Mouse (Mus musculus): ENCODE data around the gene Spag4. TPM values are rescaled to one million over a fixed set of nuclear protein-coding genes. Genes with fewer than 3 reads are reported as not detected.

The Spag4 gene
- polyA plus RNA-seq, 1 experiment = 6.9 TPM

DNA sequence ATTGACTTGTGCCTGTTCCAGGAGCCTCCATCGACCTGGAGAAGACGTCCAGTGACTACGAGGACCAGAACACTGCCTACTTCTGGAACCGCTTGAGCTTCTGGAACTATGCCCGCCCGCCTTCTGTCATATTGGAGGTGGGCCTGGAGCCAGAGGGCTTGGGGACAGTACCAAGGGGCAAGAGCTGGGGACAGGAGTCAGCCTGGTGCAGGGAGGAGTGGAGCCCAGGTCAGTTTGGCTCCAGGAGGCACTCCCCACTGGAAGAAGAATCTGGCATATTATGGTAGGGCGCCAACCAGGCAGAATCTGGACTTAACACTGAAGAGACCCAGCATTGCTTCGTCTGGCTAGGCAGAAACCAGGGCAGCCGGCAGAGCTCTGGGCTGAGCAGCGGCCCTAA lies 2.9 kb downstream of the Spag4 start:
- Histone ChIP-seq H3K27ac (ENCODE audit: insufficient read depth, low read length) (no peak overlapping the region), H3K4me3 (ENCODE audit: insufficient read depth, low read length) (no peak overlapping the region), H3K4me1 (ENCODE audit: control insufficient read depth, insufficient read depth, low read length) (no peaks in the 10 kb centered on the region)
- TF ChIP-seq POLR2A (IDR thresholded peaks at IDR 0.05; ENCODE audit: extremely low read depth, insufficient read depth, low read length) (no peak), CTCF (IDR thresholded peaks at IDR 0.05; ENCODE audit: extremely low read depth, insufficient read depth, low read length) (no peak)

- Histone ChIP-seq H3K27ac (ENCODE audit: insufficient read depth, low read length) (no peak overlapping the region), H3K4me3 (ENCODE audit: insufficient read depth, low read length) (no peak overlapping the region), H3K4me1 (ENCODE audit: control insufficient read depth, insufficient read depth, low read length) (no peaks in the 10 kb centered on the region)
- no peak for TF ChIP-seq CTCF (IDR thresholded peaks at IDR 0.05; ENCODE audit: extremely low read depth, insufficient read depth, low read length)
- TF ChIP-seq POLR2A (IDR thresholded peaks at IDR 0.05; ENCODE audit: extremely low read depth, insufficient read depth, low read length) = no peak
Observed at GRCm38 (mm10) chr2:156071236-156071635, 6.3 kb downstream of the Spag4 start.

GRCm38 (mm10) chr2:156073725-156074124 lies 8.8 kb downstream of the Spag4 start:
- no peak for TF ChIP-seq POLR2A (IDR thresholded peaks at IDR 0.05; ENCODE audit: extremely low read depth, insufficient read depth, low read length)
- TF ChIP-seq CTCF (IDR thresholded peaks at IDR 0.05; ENCODE audit: extremely low read depth, insufficient read depth, low read length) = no peak
- Histone ChIP-seq H3K4me1 (ENCODE audit: control insufficient read depth, insufficient read depth, low read length) (no peaks in the 10 kb centered on the region), H3K27ac (ENCODE audit: insufficient read depth, low read length) (no peak overlapping the region), H3K4me3 (ENCODE audit: insufficient read depth, low read length) (no peak overlapping the region)

GRCm38 (mm10) chr2:156077461-156077860 lies 12.5 kb downstream of the Spag4 start:
- no peak overlapping the region for H3K27ac ChIP-seq (ENCODE audit: insufficient read depth, low read length)
- TF ChIP-seq CTCF (IDR thresholded peaks at IDR 0.05; ENCODE audit: extremely low read depth, insufficient read depth, low read length) (no peak), POLR2A (IDR thresholded peaks at IDR 0.05; ENCODE audit: extremely low read depth, insufficient read depth, low read length) (no peak)
- H3K4me3 ChIP-seq (ENCODE audit: insufficient read depth, low read length) = no peak overlapping the region

GRCm38 (mm10) chr2:156078421-156079182 lies 13.6 kb downstream of the Spag4 start:
- H3K27ac ChIP-seq (ENCODE audit: insufficient read depth, low read length) = no peak overlapping the region
- no peak overlapping the region for H3K4me3 ChIP-seq (ENCODE audit: insufficient read depth, low read length)
- TF ChIP-seq POLR2A (IDR thresholded peaks at IDR 0.05; ENCODE audit: extremely low read depth, insufficient read depth, low read length) = no peak
- TF ChIP-seq CTCF (IDR thresholded peaks at IDR 0.05; ENCODE audit: extremely low read depth, insufficient read depth, low read length) = no peak
- H3K4me1 ChIP-seq (ENCODE audit: control insufficient read depth, insufficient read depth, low read length) = peaks cover 14% of the 10 kb centered on the region

More at GRCm38 (mm10) chr2:156077461-156077860, 12.5 kb downstream of the Spag4 start:
- peaks cover 14% of the 10 kb centered on the region for H3K4me1 ChIP-seq (ENCODE audit: control insufficient read depth, insufficient read depth, low read length)

DNA sequence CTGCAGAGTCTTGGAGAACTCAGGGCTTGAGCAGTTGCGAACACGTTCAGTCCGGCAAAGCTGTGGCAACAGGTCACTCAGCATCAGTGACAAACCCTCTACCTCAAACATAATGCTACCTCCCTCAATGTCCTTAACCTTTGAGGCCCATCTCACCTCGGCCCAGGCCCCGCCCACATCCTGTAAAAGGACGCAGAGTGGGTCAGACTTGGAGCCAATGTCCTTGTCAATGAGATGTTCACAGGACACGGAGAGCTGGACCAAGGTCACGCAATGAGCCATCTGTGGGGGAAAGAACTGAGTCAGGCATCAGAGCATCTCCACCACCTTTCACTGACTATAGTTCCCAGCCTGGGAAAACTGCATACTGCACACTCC lies 14.2 kb downstream of the Spag4 start:
- Histone ChIP-seq H3K4me3 (ENCODE audit: insufficient read depth, low read length) (no peak overlapping the region), H3K27ac (ENCODE audit: insufficient read depth, low read length) (no peak overlapping the region), H3K4me1 (ENCODE audit: control insufficient read depth, insufficient read depth, low read length) (peaks cover 14% of the 10 kb centered on the region)
- TF ChIP-seq POLR2A (IDR thresholded peaks at IDR 0.05; ENCODE audit: extremely low read depth, insufficient read depth, low read length) (no peak), CTCF (IDR thresholded peaks at IDR 0.05; ENCODE audit: extremely low read depth, insufficient read depth, low read length) (no peak)

DNA sequence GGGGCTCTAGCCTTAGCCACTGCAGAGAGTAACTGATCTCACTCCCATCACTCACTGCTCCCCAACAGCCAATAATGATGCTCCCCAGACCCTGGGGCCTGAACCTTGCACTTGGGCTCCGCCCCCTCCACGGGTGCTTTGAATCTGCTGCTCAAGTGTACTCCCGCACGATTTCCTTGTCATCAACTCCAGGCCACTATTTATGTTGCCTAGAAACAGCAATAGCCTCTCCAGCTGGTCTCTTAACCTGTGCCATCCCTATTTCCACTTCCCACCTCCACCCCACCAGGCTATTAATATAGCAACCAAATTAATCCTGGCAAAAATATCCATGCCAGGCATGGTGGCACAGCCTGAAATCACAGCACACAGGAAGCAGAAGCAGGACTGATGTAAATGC lies 14.7 kb downstream of the Spag4 start:
- Histone ChIP-seq H3K27ac (ENCODE audit: insufficient read depth, low read length) (no peak overlapping the region), H3K4me3 (ENCODE audit: insufficient read depth, low read length) (no peak overlapping the region), H3K4me1 (ENCODE audit: control insufficient read depth, insufficient read depth, low read length) (peaks cover 14% of the 10 kb centered on the region)
- no peak for TF ChIP-seq POLR2A (IDR thresholded peaks at IDR 0.05; ENCODE audit: extremely low read depth, insufficient read depth, low read length)
- TF ChIP-seq CTCF (IDR thresholded peaks at IDR 0.05; ENCODE audit: extremely low read depth, insufficient read depth, low read length) = no peak

- no peak overlapping the region for H3K4me3 ChIP-seq (ENCODE audit: insufficient read depth, low read length)
- H3K27ac ChIP-seq (ENCODE audit: insufficient read depth, low read length) = no peak overlapping the region
- peaks cover 15% of the 10 kb centered on the region for H3K4me1 ChIP-seq (ENCODE audit: control insufficient read depth, insufficient read depth, low read length)
- TF ChIP-seq POLR2A (IDR thresholded peaks at IDR 0.05; ENCODE audit: extremely low read depth, insufficient read depth, low read length) (no peak), CTCF (IDR thresholded peaks at IDR 0.05; ENCODE audit: extremely low read depth, insufficient read depth, low read length) (no peak)
Observed at GRCm38 (mm10) chr2:156080391-156080790, 15.4 kb downstream of the Spag4 start.

DNA sequence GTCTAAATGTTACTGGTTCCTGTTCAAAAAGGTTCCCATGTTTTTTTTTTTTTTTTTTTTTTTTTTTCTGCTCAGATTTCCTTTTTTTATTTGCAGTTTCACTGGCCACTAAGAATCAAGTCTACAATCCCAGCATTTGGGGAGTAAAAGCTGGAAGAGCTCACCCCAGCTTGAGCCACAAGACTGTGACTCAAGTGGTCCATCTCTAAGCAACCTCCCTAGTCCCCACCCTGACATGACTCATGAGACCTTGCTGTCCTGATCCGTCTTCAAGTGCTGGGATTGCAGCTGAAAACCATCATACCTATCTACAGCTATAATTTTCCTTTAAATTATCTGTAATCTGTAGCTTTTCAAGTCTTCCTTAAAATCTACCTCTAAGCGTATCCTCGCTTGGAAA lies 19.6 kb downstream of the Spag4 start:
- TF ChIP-seq POLR2A (IDR thresholded peaks at IDR 0.05; ENCODE audit: extremely low read depth, insufficient read depth, low read length) (no peak), CTCF (IDR thresholded peaks at IDR 0.05; ENCODE audit: extremely low read depth, insufficient read depth, low read length) (no peak)
- Histone ChIP-seq H3K27ac (ENCODE audit: insufficient read depth, low read length) (no peak overlapping the region), H3K4me1 (ENCODE audit: control insufficient read depth, insufficient read depth, low read length) (peaks cover 25% of the 10 kb centered on the region), H3K4me3 (ENCODE audit: insufficient read depth, low read length) (no peak overlapping the region)

- H3K4me1 ChIP-seq (ENCODE audit: control insufficient read depth, insufficient read depth, low read length) = peaks cover 19% of the 10 kb centered on the region
- TF ChIP-seq POLR2A (IDR thresholded peaks at IDR 0.05; ENCODE audit: extremely low read depth, insufficient read depth, low read length) (no peak), CTCF (IDR thresholded peaks at IDR 0.05; ENCODE audit: extremely low read depth, insufficient read depth, low read length) (no peak)
- no peak overlapping the region for H3K4me3 ChIP-seq (ENCODE audit: insufficient read depth, low read length)
- no peak overlapping the region for H3K27ac ChIP-seq (ENCODE audit: insufficient read depth, low read length)
Observed at GRCm38 (mm10) chr2:156087391-156088110, 22.6 kb downstream of the Spag4 start.

All from cortical plate, adult 2 months (tissue).